Mouse (Mus musculus) Patski (cell line): ENCODE results near the gene Bicra. TPM values are rescaled to one million over a fixed set of nuclear protein-coding genes. Genes with fewer than 3 reads are reported as not detected.
A peak's percentile ranks its signal among the peaks of the same experiment; 100 is the strongest.

ENCODE experiments used
- ATAC-seq: fragments of 100-300 bp; one replicate; pipeline ENCODE4 v1.8.0; 2021
- CTCF ChIA-PET: fragments of 350-600 bp; sonication (Branson Sonifier 250); formaldehyde crosslinking; loops from one replicate; lab custom pipeline; 2022; ENCODE audit warnings: inconsistent platforms; lab: Charles Lee
- POLR2A ChIA-PET: fragments of 350-600 bp; sonication (Branson Sonifier 250); formaldehyde crosslinking; loops from one replicate; lab custom pipeline; 2022; ENCODE audit warnings: antibody characterized with exemption, inconsistent platforms; lab: Charles Lee
- DNase-seq: peaks from one replicate; pipeline ENCODE4 v3.0.0-alpha.2; 2011; ENCODE audit warnings: low read depth, low spot score
- H3K27me3 ChIP-seq: fragments of 371-371 bp; one replicate; pipeline ENCODE4 v1.5.1; 2021
- CTCF ChIP-seq: fragments of 100-300 bp; IDR thresholded peaks from one replicate; pipeline ENCODE4 v1.5.1; 2021
- in situ Hi-C: fragments of 300-500 bp; cut with MboI; formaldehyde crosslinking; loops from 3 replicates; pipeline ENCODE4 v1.11.1; 2018; ENCODE audit warnings: low pct_unique_long_range_greater_than_20kb, mixed read lengths
- polyA plus RNA-seq: library from polyadenylated mRNA; unstranded; gene quantifications from one replicate; pipeline ENCODE4 v1.2.3, GENCODE M21; 2021

Bicra gene
- polyA plus RNA-seq, 1 experiment from 2014 or later = 10.8 TPM

DNA sequence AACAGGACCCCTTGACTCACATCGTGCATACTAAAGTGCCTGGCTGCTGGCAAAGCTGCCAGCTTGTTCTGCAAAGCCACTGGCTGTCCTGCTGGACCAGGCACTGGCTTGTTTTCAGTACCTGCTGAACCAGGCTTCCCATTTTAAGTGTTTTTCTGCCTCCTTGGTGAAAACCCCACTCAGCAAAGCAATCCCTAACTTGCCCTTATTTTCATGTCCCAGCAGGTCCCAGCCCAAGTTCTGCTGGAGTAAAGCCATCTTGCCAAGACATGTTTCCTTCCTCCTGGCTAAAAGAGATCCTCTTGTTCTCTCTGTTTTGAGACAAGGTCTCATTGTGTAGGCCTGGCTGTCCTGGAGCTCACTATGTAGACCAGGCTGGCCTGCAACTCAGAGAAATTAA lies 103.4 kb downstream of the Bicra start:
- POLR2A ChIA-PET = interaction anchor here (0.6 to 1.8 kb wide), 2 partner anchors 21 to 75 kb away, joined by 3 to 6 read pairs; no protein-coding TSS in a partner anchor
- CTCF ChIA-PET = interaction anchor here (1.1 to 1.7 kb wide), 4 partner anchors 12 to 30 kb away, joined by 4 to 6 read pairs (median 4); no protein-coding TSS in a partner anchor
- in situ Hi-C loops = no loop called here
- DNase-seq (no peak), ATAC-seq (no peak)
- no peak for TF ChIP-seq CTCF
- no peaks in the 10 kb centered on the region for H3K27me3 ChIP-seq

- in situ Hi-C loops = no loop called here
- DNase-seq = no peak
- no peak for ATAC-seq
- CTCF ChIA-PET = interaction anchor here (1.6 kb wide), 1 partner anchor 36 kb away, joined by 5 read pairs; no protein-coding TSS in a partner anchor
- TF ChIP-seq CTCF = no peak
- H3K27me3 ChIP-seq = no peaks in the 10 kb centered on the region
- POLR2A ChIA-PET = interaction anchor here (0.5 kb wide), 1 partner anchor 36 kb away, joined by 5 read pairs; no protein-coding TSS in a partner anchor
Observed at GRCm38 (mm10) chr7:15938621-15939020, 109.1 kb downstream of the Bicra start.

- CTCF ChIA-PET = interaction anchor here (1.0 kb wide), 1 partner anchor 30 kb away, joined by 3 read pairs; no protein-coding TSS in a partner anchor
- in situ Hi-C loops = no loop called here
- DNase-seq (no peak), ATAC-seq (no peak)
- POLR2A ChIA-PET = interaction anchor here (0.6 kb wide), 1 partner anchor 30 kb away, joined by 3 read pairs; the partner anchor contains the start of gene Ehd2
- H3K27me3 ChIP-seq = no peaks in the 10 kb centered on the region
- no peak for TF ChIP-seq CTCF
Observed at GRCm38 (mm10) chr7:15937491-15937890, 110.2 kb downstream of the Bicra start.

DNA sequence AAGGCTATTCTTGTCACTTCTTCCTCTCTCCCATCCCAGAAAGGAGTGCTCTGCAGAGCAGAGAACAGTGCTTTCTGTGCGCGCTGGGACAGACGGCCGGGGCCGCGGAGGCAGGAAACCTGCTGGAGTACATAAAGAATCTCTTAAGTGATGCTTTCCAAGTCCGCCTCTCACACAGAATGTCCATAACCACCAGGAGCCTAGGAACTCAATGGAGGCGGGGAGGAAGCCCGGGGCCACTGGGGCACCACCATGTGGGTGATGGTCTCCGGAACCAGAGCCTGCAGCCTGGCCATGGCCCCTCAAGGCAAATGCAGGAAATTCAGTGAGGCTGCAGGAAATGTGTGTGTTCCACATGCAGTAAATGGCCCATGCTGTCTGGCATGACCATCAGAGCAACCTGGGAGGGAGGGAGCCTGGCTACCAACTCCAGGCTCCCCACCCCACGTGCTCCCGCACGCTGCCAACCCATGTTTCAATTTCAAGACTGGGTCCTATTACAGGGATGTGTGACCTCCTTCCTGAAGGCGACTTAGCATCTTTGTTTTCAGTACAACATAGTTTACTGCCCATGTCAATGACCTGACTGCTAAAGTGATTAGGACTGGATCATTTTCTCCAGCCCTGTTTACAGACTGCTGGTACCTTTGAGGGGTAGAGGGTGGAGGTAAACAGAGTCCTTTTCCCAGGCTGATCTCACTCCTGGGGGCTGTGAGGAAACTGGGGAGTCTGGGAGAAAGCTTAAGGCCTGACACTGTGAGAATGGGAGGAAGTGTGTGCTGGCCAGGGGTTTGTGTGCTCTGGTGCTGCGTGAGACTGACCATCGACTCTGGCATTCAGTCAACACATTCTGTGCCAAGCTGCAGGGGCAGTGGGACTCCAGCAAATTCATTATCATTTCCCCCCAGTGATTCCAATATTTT lies 114.0 kb downstream of the Bicra start:
- no peak for TF ChIP-seq CTCF
- ChIA-PET POLR2A (interaction anchor here (0.6 to 1.4 kb wide), 2 partner anchors 8 to 31 kb away, joined by 4 to 5 read pairs; no protein-coding TSS in a partner anchor), CTCF (interaction anchor here (0.7 kb wide), 1 partner anchor 14 kb away, joined by 3 read pairs; no protein-coding TSS in a partner anchor)
- in situ Hi-C loops = loop anchor here (5.0 kb wide), 1 partner anchor 39 kb away; no protein-coding TSS in a partner anchor
- ATAC-seq = no peak
- no peak for DNase-seq
- H3K27me3 ChIP-seq = no peaks in the 10 kb centered on the region

DNA sequence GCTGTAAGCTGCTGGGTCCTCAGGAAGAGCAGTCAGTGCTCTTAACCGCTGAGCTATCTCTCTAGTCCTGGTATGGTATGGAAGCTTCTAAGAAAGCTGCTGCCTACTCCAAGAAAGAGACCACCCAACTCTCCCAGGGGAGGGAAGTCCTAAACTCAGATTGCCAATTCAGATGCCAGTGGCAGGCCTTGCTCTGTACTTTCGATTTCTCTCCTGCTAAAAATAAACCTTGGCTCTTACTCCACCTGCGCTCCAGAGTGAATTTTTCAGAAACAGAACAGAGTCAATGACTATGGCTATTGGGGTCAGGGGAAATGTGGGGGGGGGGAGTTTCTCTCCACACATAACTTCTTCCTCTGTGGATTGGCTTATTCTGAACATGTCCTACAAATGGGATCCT lies 116.1 kb downstream of the Bicra start:
- in situ Hi-C loops = loop anchor here (5.0 kb wide), 1 partner anchor 41 kb away; no protein-coding TSS in a partner anchor

DNA sequence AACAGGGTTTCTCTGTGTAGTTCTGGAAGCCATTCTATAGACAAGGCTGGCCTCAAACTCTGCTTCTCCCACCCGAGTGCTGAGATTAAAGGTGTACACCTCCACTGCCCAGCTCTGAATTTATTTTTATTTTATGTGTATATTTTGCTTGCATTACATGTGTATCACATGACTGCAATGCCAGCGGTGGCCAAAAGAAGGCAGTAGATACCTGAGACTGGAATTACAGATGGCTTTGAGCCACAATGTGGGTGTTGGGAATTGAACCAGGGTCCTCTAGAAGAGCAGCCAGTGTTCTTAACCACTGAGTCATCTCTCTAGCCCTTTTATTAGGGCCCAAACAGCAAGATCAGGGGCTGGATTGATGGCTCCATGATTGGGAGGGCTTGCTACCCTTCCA lies 117.2 kb downstream of the Bicra start:
- no peak for ATAC-seq
- no peak for TF ChIP-seq CTCF

More for the DNA sequence above, 116.1 kb downstream of the Bicra start:
- ChIA-PET CTCF (interaction anchor here (0.7 to 2.0 kb wide), 4 partner anchors 22 to 120 kb away, joined by 3 to 9 read pairs (median 3); partner anchors contain the start of gene Ehd2), POLR2A (interaction anchor here (0.6 to 1.2 kb wide), 3 partner anchors 9 to 198 kb away, joined by 3 to 4 read pairs (median 3); partner anchors contain the start of genes Ehd2, Selenow and Slc8a2)
- no peak for DNase-seq
- TF ChIP-seq CTCF = no peak
- no peaks in the 10 kb centered on the region for H3K27me3 ChIP-seq
- no peak for ATAC-seq

DNA sequence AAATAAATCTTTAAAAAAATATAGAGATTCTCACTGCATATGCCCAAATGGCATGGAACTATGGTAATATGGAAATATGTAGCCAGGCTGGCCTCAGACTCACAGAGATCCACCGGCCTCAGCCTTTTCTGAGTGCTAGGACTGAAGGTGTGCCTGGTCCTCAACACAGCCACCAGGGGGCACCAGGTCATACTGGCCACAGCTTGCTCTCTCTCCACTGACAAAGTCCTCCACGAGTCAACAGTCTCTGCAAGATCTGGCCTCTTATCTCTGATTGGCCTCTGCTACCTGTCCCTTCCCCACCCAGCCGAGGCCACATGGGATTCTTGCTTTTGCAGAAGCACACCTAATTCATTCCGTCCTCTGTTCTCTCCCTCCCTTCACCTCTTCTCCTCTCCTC lies 117.8 kb downstream of the Bicra start:
- peak; percentile 75 for TF ChIP-seq CTCF
- CTCF ChIA-PET = interaction anchor here (1.2 to 2.7 kb wide), 4 partner anchors 12 to 45 kb away, joined by 3 to 11 read pairs (median 4); no protein-coding TSS in a partner anchor
- POLR2A ChIA-PET = no interaction called here

More for the DNA sequence above, 117.2 kb downstream of the Bicra start:
- H3K27me3 ChIP-seq = no peaks in the 10 kb centered on the region
- ChIA-PET POLR2A (interaction anchor here (0.8 kb wide), 1 partner anchor 37 kb away, joined by 4 read pairs; the partner anchor contains the start of gene Ehd2), CTCF (interaction anchor here (0.7 to 2.7 kb wide), 5 partner anchors 8 to 44 kb away, joined by 3 to 11 read pairs (median 5); partner anchors contain the start of gene Ehd2)
- in situ Hi-C loops = loop anchor here (5.0 kb wide), 1 partner anchor 42 kb away; no protein-coding TSS in a partner anchor
- no peak for DNase-seq

DNA sequence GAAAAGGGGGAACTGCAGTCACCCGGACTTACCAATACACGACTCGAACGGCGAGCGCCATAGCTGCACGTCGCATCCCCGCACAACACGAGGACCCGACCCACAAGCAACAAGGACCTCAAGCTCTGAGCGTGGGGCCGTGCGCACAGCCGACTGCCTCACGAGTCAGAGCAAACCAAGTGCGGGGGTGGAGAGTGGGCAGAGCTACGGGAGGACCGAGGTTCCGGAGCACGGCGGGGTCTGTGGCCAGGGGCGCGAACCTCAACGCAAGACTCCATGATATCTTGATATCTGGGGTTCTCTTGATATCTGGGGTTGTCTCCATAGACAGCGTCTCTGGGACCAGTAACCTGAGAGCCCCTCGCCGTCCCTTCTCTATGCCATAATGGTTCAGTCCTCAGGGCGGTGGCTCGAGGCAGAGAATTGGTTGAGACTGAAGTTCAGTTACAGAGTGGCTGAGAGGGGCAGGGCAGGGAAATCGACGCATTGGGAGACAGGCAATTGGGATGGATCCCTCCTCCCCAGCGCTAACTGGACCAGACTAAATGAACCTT lies 125.4 kb downstream of the Bicra start, which contains the start of gene Selenow:
Gene Selenow (minus strand): TSS at position 183 of the 554 bp plus-strand sequence.
- in situ Hi-C loops = no loop called here
- CTCF ChIA-PET = interaction anchor here (0.5 kb wide), 1 partner anchor 9 kb away, joined by 4 read pairs; no protein-coding TSS in a partner anchor
- peak; percentile 67 for DNase-seq
- ATAC-seq = peak; percentile 96
- TF ChIP-seq CTCF = no peak
- POLR2A ChIA-PET = interaction anchor here (1.0 kb wide), 1 partner anchor 9 kb away, joined by 3 read pairs; no protein-coding TSS in a partner anchor
- H3K27me3 ChIP-seq = no peaks in the 10 kb centered on the region

More for the DNA sequence above, 117.8 kb downstream of the Bicra start:
- DNase-seq (no peak), ATAC-seq (peak; percentile 91)
- no peaks in the 10 kb centered on the region for H3K27me3 ChIP-seq
- in situ Hi-C loops = loop anchor here (5.0 kb wide), 1 partner anchor 42 kb away; no protein-coding TSS in a partner anchor

DNA sequence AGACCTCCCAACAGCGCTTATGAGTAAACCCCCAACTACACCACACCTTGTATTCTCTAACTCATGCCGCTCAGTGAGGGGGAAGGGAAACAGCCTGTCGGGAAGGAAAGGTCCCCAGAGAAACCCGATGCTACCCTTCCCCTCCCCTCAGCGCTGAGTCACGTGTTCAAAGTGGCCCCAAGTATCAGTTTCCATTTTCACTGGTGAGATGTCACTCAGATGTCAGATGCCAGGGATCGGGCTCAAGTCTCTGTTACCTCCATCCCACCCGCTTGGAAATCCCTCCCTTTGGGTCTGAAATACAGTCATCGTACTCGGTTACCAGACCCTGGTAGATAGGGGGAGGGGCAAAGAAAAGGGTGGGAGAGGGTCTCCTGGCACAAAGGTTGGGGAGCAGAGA lies 125.9 kb downstream of the Bicra start:
- TF ChIP-seq CTCF = no peak

More for the DNA sequence above, 125.9 kb downstream of the Bicra start:
- H3K27me3 ChIP-seq = no peaks in the 10 kb centered on the region
- ChIA-PET POLR2A (no interaction called here), CTCF (interaction anchor here (0.8 kb wide), 1 partner anchor 10 kb away, joined by 4 read pairs; no protein-coding TSS in a partner anchor)
- in situ Hi-C loops = no loop called here
- peak; percentile 15 for ATAC-seq
- DNase-seq = no peak

Other genes starting within 250 kb of the Bicra start
- not detected for gene Obox6, start 208.2 kb downstream of the Bicra start, polyA plus RNA-seq
- not detected for gene Crx, start 168.0 kb downstream of the Bicra start, polyA plus RNA-seq
- not detected for gene Crxos, start 165.3 kb downstream of the Bicra start, polyA plus RNA-seq
- 96.2 TPM for gene Selenow, start 125.5 kb downstream of the Bicra start, polyA plus RNA-seq
- gene Nop53, start 101.8 kb downstream of the Bicra start, polyA plus RNA-seq = 160 TPM
- gene Ehd2, start 80.4 kb downstream of the Bicra start, polyA plus RNA-seq = 63.0 TPM
- gene Zfp541, start 13.9 kb upstream of the Bicra start, polyA plus RNA-seq = 0.01 TPM
- gene Napa, start 50.5 kb upstream of the Bicra start, polyA plus RNA-seq = 178 TPM
- gene Kptn, start 72.0 kb upstream of the Bicra start, polyA plus RNA-seq = 25.8 TPM
- gene Slc8a2, start 81.9 kb upstream of the Bicra start, polyA plus RNA-seq = 1.8 TPM
- 26.9 TPM for gene Meis3, start 127.2 kb upstream of the Bicra start, polyA plus RNA-seq
- 15.1 TPM for gene Dhx34, start 174.1 kb upstream of the Bicra start, polyA plus RNA-seq
- not detected for gene C5ar2, start 196.2 kb upstream of the Bicra start, polyA plus RNA-seq
- not detected for gene C5ar1, start 211.6 kb upstream of the Bicra start, polyA plus RNA-seq
- gene Inafm1, start 225.7 kb upstream of the Bicra start, polyA plus RNA-seq = 13.0 TPM
- gene Ccdc9, start 238.9 kb upstream of the Bicra start, polyA plus RNA-seq = 78.2 TPM